In the genomic region with DNA sequence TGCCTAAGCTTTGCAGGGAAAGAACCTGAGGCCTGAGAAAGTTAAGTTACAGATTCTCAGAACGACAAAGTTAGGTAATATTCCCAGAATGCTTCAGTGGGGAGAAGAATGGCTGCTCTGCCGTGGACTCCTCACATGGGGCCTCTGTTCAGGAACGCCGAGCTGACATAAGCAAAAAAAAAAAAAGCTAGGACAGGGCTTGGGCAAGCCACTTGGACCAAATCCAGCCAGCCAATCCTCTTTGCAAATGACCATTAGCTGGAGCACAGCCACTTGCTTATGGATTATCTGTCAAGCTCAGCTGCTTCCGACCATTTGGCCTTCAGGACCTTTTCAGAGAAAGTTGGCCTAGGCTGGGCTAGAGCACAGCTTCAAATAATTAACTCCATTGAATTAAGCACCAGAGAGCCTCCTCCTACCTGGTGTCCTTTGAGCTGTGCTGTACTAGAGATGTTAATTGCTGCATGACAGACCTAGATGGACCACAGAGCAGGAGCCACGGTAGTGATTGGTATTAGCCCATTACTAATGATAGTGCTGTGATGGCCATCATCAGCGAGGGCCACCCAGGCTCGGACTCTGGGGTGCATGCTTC, we compare ENCODE assay signal across 11 mouse cellular contexts. TPM values are rescaled to one million over a fixed set of nuclear protein-coding genes. Genes with fewer than 3 reads are reported as not detected.
A peak's percentile ranks its signal among the peaks of the same experiment; 100 is the strongest.
DNase-seq lines count a peak whose midpoint lies in the region; ATAC-seq lines count a peak whose summit lies in the region.
"Had no signal": no experiment of that assay in that cellular context is flagged by ENCODE, and none has a peak within 500 bp of the region (broad histone marks: within the 10 kb centered on the region; RNA-seq: fewer than 3 reads in every experiment).

No protein-coding gene starts in this region.

- no peaks in the 10 kb centered on the region for H3K9me3 ChIP-seq in hindbrain, embryonic 15.5 days
- no peaks in the 10 kb centered on the region for H3K9me3 ChIP-seq in hindbrain, embryonic 10.5 days
- H3K9me3 ChIP-seq: embryonic facial prominence, embryonic 10.5 days; forebrain, embryonic 13.5 days had no signal

- H3K4me1 ChIP-seq in hindbrain, embryonic 15.5 days (replicated peaks): peaks cover 50% of the 10 kb centered on the region
- peaks cover 28% of the 10 kb centered on the region for H3K4me1 ChIP-seq in hindbrain, embryonic 10.5 days (replicated peaks)

- H3K27ac ChIP-seq in hindbrain, embryonic 15.5 days (replicated peaks): peak overlapping the region; percentile 27
- H3K27ac ChIP-seq in hindbrain, embryonic 10.5 days: no peak overlapping the region
- H3K27ac ChIP-seq: embryonic facial prominence, embryonic 10.5 days; forebrain, embryonic 13.5 days had no signal

- no peaks in the 10 kb centered on the region for H3K27me3 ChIP-seq in hindbrain, embryonic 15.5 days
- no peaks in the 10 kb centered on the region; the same call in 1 of the 2 replicates for H3K27me3 ChIP-seq in hindbrain, embryonic 10.5 days (ENCODE audit: insufficient read depth, poor library complexity, severe bottlenecking)
- H3K27me3 ChIP-seq: forebrain, embryonic 13.5 days had no signal

- no peak overlapping the region for H3K4me2 ChIP-seq in hindbrain, embryonic 15.5 days
- H3K4me2 ChIP-seq: forebrain, embryonic 13.5 days had no signal

- no peak overlapping the region for H3K9ac ChIP-seq in hindbrain, embryonic 15.5 days
- H3K9ac ChIP-seq: forebrain, embryonic 13.5 days had no signal

- no peak for ATAC-seq in hindbrain, embryonic 15.5 days (ENCODE audit: low FRiP score, low read depth)
- ATAC-seq in cerebellum, adult (ENCODE audit: insufficient number of reproducible peaks, low FRiP score, low TSS enrichment): no peak
- ATAC-seq: forebrain, embryonic 13.5 days had no signal

- no peaks in the 10 kb centered on the region for H3K36me3 ChIP-seq in hindbrain, embryonic 15.5 days
- no peaks in the 10 kb centered on the region for H3K36me3 ChIP-seq in hindbrain, embryonic 10.5 days
- H3K36me3 ChIP-seq: embryonic facial prominence, embryonic 10.5 days had no signal

- 62% methylated on average over 8 of the region's 8 CpGs for WGBS in hindbrain, embryonic 15.5 days
- WGBS in hindbrain, embryonic 10.5 days: 82% methylated on average over 8 of the region's 8 CpGs

- no peak overlapping the region for H3K4me3 ChIP-seq in hindbrain, embryonic 15.5 days
- no peak overlapping the region for H3K4me3 ChIP-seq in hindbrain, embryonic 10.5 days
- H3K4me3 ChIP-seq: embryonic facial prominence, embryonic 10.5 days; forebrain, embryonic 13.5 days had no signal

- no peak for DNase-seq in hindbrain, embryonic 10.5 days (ENCODE audit: low spot score)
- peak; percentile 38 for DNase-seq in retina, adult 2 months (ENCODE audit: low read depth, low spot score)
- DNase-seq in retina, embryonic 14.5 days (ENCODE audit: low spot score): no peak
- DNase-seq in kidney, postnatal 36 days: peak; percentile 29 to 46
- no peak for DNase-seq in natural killer cell, adult 2 months (ENCODE audit: low spot score in 2 of 2)
- no peak for DNase-seq in left cerebral cortex, adult 9 months (ENCODE audit: low spot score in 2 of 2)
- DNase-seq: midbrain, embryonic 14.5 days had no signal

RNA-seq across cellular contexts. Expression of a gene that starts 29.1 kb away (rescaled TPM):
- 98.8 and 101 TPM in 2 replicates for polyA plus RNA-seq in hindbrain, embryonic 15.5 days (2015; fragmentation: Nextera tagmentation; extraction: Ambion mirVana)
- polyA plus RNA-seq in hindbrain, embryonic 10.5 days (2016; fragmentation: Nextera tagmentation; extraction: Ambion mirVana): 47.9 and 65.4 TPM in 2 replicates

Comparison
In these comparisons a context has a peak if more than half of its experiments do, and no peak if none do; other contexts are left out.
1. DNase-seq: peak in retina, adult 2 months (single experiment) and kidney, postnatal 36 days (2 of 2); none in hindbrain, embryonic 10.5 days (single experiment), retina, embryonic 14.5 days (single experiment), natural killer cell, adult 2 months (0 of 2) and left cerebral cortex, adult 9 months (0 of 2).